Mouse (Mus musculus) E14TG2a.4 (cell line): ENCODE measurements at regions not wholly inside any gene's neighbourhood (a gene's known extent, or its start where the extent isn't known, plus 50 kb on each side); places are given as distances from the start of the nearest gene placed in this dataset.

Experiments
- CTCF ChIP-seq: conservative IDR thresholded peaks from 2 replicates; pipeline ENCODE4 v1.5.1; 2014; ENCODE audit warnings: low read length
- POU5F1 ChIP-seq: IDR thresholded peaks from 2 replicates; pipeline ENCODE4 v1.6.1; 2014; ENCODE audit warnings: low read length, borderline replicate concordance

DNA sequence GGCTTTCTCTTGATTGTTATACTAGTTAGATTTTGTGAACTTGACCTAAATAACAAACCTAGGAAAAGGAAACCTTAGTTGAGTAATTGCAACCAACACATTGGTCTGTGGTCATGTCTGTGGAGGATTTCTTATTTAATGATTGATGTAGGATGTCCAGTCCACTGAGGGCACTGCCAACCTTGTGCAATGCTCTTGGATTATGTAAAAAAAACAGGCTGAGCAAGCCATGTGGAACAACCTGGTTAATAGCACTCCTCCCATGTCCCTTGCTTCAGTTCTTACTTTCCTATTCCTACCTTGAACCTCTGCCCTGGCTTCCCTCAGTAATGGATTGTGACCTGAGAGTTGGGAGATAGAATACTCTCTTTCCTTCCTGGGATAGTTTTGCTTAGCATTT is 312.0 kb upstream of the Pappa start:
- no peak for TF ChIP-seq CTCF
- TF ChIP-seq POU5F1: no peak
